Mouse (Mus musculus) E14TG2a.4 (cell line): Measurements from ENCODE around the gene Btrc.

Experiments used
- CTCF ChIP-seq: conservative IDR thresholded peaks from 2 replicates; pipeline ENCODE4 v1.5.1; 2014; ENCODE audit warnings: low read length
- NANOG ChIP-seq: IDR thresholded peaks from 2 replicates; pipeline ENCODE4 v1.6.1; 2014; ENCODE audit warnings: borderline replicate concordance, low read length, mixed read lengths
- POU5F1 ChIP-seq: IDR thresholded peaks from 2 replicates; pipeline ENCODE4 v1.6.1; 2014; ENCODE audit warnings: low read length, borderline replicate concordance

DNA sequence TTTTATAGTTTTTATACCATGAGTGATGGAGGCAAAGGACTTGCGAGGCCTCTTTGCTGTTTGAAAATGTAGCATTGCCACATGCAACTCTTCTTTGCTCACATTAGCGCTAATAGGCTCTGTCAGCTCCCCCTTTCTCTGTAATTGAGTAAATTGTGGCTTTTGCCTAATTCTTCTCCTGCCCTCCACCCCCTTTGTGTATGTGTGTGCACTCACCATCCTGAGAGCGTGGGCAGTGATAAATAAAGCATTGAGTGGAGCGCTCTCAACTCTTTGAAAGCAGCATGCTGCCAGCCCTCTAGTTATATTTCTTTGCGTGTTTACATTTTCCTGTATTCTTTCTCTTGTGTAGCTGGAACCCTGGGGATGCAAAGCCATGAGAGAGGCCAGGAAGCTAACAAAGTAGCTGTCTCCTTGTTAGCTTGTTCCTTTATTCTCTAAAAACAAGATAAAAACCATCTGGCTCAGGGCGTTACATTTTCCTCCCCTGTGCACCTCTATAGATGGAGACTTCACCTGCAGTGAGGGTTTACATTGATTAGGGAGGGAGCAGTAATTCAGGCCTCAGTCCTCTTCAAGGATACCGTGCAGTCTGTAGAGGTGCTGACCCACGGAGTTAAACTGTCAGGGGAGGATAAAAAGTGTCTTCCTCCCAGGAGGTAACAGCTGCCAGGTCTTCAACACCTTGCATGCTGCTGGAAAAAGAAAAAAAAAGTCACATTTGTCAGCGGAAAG lies 96.6 kb downstream of the Btrc start:
- TF ChIP-seq CTCF (no peak), POU5F1 (no peak), NANOG (no peak)
